Mouse (Mus musculus) neural tube, embryonic 15.5 days (tissue): Measurements from ENCODE around the gene Olfr744. TPM values are rescaled to one million over a fixed set of nuclear protein-coding genes. Genes with fewer than 3 reads are reported as not detected.
"Not testable (repeated sequence)": the region's sequence is repeated elsewhere in the genome, so short reads cannot be mapped to it uniquely, and the experiment has no call there.

Source experiments
- ATAC-seq: fragments of 200-750 bp; cut with Nextera tagmentation; 2 replicates; pipeline ENCODE4 v1.8.0; 2017; ENCODE audit warnings: mild to moderate bottlenecking, moderate TSS enrichment, moderate library complexity; ENCODE audit not compliant: low FRiP score
- H3K27ac ChIP-seq: fragments of 300-500 bp; sonication (generic); replicated peaks from 2 replicates; pipeline ENCODE4 v1.5.1; 2015; ENCODE audit warnings: mild to moderate bottlenecking, inconsistent platforms
- H3K27me3 ChIP-seq: fragments of 300-500 bp; sonication (generic); replicated peaks from 2 replicates; pipeline ENCODE4 v1.6.1; 2015; ENCODE audit warnings: inconsistent platforms
- H3K36me3 ChIP-seq: fragments of 300-500 bp; sonication (generic); 2 replicates; pipeline ENCODE4 v1.6.1; 2015; ENCODE audit warnings: inconsistent platforms
- H3K4me1 ChIP-seq: fragments of 300-500 bp; sonication (generic); 2 replicates; pipeline ENCODE4 v1.6.1; 2015; ENCODE audit warnings: inconsistent platforms
- H3K4me2 ChIP-seq: fragments of 300-500 bp; sonication (generic); 2 replicates; pipeline ENCODE4 v1.6.1; 2015; ENCODE audit warnings: inconsistent platforms, mild to moderate bottlenecking, moderate library complexity
- H3K4me3 ChIP-seq: fragments of 300-500 bp; sonication (generic); replicated peaks from 2 replicates; pipeline ENCODE4 v1.5.1; 2015; ENCODE audit warnings: mild to moderate bottlenecking, inconsistent platforms
- H3K9ac ChIP-seq: fragments of 300-500 bp; sonication (generic); replicated peaks from 2 replicates; pipeline ENCODE4 v1.6.1; 2015; ENCODE audit warnings: mild to moderate bottlenecking, inconsistent platforms
- H3K9me3 ChIP-seq: fragments of 300-500 bp; sonication (generic); replicated peaks from 2 replicates; pipeline ENCODE4 v1.6.1; 2016; ENCODE audit warnings: inconsistent platforms
- WGBS: fragments of 180-500 bp; shearing (Covaris S2); methylation state at CpG from one replicate; pipeline ENCODE4 v1.1.7; 2015; ENCODE audit warnings: mixed read lengths; 5-methylcytosine and 5-hydroxymethylcytosine counted together
- polyA plus RNA-seq: library from polyadenylated mRNA; unstranded; fragments of >200 nt; fragmentation: Nextera tagmentation; extraction: Ambion mirVana; gene quantifications from 2 replicates; pipeline ENCODE4 v1.2.1, GENCODE M21; 2015

Gene Olfr744
- polyA plus RNA-seq: not detected in 2 replicates

DNA sequence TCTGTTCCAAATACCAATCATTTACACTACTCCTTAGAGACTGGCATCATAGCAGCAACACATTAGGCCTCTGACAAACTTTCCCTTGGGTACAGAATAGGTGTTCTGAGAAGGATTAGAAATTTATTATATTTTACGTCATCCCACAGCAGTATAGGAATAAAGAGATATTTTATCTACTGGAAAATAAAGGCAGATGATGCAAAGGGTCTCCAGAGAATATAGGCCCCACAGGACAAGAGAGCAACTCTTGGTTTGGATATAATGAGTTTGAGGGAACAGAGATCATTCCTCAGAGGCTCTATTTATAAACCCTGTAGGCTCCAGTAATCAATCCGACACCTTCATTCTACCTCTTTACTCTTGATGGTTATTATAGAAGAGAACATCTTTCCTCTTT, at the start of gene Olfr744:
Gene Olfr744 (plus strand): TSS at position 301 of the 400 bp plus-strand sequence.
- Histone ChIP-seq H3K4me3 (no peak within 1 kb of the TSS), H3K9ac (no peak within 1 kb of the TSS), H3K36me3 (no peaks in the 10 kb centered on the region), H3K27me3 (no peaks in the 10 kb centered on the region), H3K9me3 (no peaks in the 10 kb centered on the region), H3K4me2 (no peak within 1 kb of the TSS), H3K27ac (no peak within 1 kb of the TSS), H3K4me1 (no peaks in the 10 kb centered on the region)
- WGBS: 95% methylated on average over 2 of the region's 2 CpGs
- no peak for ATAC-seq

DNA sequence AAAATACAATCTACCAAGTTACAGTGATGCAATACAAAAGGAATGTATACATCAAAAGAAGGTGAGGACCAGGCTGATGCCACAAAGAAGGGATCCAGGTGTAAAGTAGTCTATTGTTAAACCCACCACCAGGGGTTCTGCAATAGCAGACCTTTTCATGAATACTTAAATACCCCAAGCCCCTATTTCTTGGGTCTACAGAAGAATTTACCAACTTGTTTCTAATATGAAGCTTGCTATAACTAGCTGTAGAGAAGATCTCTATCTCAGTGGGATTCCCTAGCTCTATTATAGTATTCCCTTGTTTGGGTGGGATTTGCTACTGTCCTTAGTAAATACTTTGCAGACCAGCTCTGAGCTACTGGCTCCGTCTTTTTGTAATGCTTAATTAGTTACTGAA, 41.6 kb upstream of the Olfr744 start:
- not testable (repeated sequence) for H3K4me2 ChIP-seq, H3K4me3 ChIP-seq, H3K9me3 ChIP-seq, ATAC-seq, H3K27me3 ChIP-seq, H3K36me3 ChIP-seq, H3K27ac ChIP-seq, H3K4me1 ChIP-seq, H3K9ac ChIP-seq
- WGBS: 79% methylated on average over 1 of the region's 1 CpGs

DNA sequence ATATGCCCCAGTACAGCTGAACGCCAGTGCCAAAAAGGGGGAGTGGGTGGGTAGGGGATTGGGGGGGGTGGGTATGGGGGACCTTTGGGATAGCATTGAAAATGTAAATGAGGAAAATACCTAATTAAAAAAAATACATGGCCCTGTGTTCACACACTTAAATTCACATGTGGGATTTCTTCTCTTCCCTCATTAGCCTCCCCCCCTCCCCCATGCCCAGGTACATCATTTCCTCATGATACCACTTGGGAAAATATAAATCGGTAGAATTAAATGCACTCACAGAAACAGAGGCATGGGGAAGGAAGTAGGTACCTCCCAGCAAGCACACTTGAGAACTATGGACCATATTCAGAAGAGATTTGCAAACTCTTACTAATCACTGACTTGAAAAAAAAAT, 24.4 kb downstream of the Olfr744 start, which contains the start of gene Olfr745:
Gene Olfr745 (plus strand): TSS at position 301 of the 400 bp plus-strand sequence.
- no peak within 1 kb of the TSS for H3K4me3 ChIP-seq
- no peak within 1 kb of the TSS for H3K9ac ChIP-seq
- ATAC-seq: no peak
- no peaks in the 10 kb centered on the region for H3K4me1 ChIP-seq
- H3K27ac ChIP-seq: no peak within 1 kb of the TSS
- H3K36me3 ChIP-seq: no peaks in the 10 kb centered on the region
- H3K27me3 ChIP-seq: no peaks in the 10 kb centered on the region
- 88% methylated on average over 2 of the region's 2 CpGs for WGBS
- no peak within 1 kb of the TSS for H3K4me2 ChIP-seq
- H3K9me3 ChIP-seq: no peaks in the 10 kb centered on the region

DNA sequence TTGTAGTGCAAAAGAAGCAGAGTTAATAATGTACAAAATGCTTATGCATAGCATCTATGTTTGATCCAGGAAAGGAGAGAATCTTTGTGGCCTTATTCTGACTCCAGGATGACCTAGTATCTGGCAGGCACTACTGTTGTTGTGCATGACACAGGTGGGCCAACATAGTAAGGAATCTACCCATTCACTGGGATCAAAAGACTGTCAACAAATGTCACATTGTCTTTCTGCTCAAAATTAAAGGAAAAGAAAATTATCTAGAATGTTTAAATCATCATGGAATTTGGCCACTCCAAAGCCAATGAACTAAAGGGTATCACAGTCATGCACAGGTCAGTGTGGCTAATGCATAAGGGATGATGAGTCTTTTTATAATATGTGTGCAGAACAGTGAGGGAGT, 32.1 kb downstream of the Olfr744 start, which contains the start of gene Olfr746:
Gene Olfr746 (plus strand): TSS at position 301 of the 400 bp plus-strand sequence.
- Histone ChIP-seq H3K27ac (no peak within 1 kb of the TSS), H3K4me3 (no peak within 1 kb of the TSS), H3K9ac (no peak within 1 kb of the TSS), H3K4me1 (no peaks in the 10 kb centered on the region), H3K36me3 (no peaks in the 10 kb centered on the region), H3K27me3 (no peaks in the 10 kb centered on the region), H3K4me2 (no peak within 1 kb of the TSS), H3K9me3 (no peaks in the 10 kb centered on the region)
- no peak for ATAC-seq

Other genes starting within 250 kb of the Olfr744 start
- gene Olfr736, start 233.7 kb upstream of the Olfr744 start, polyA plus RNA-seq: not detected in 2 replicates
- not detected in 2 replicates for gene Olfr738, start 207.3 kb upstream of the Olfr744 start, polyA plus RNA-seq
- gene Olfr739, start 196.3 kb upstream of the Olfr744 start, polyA plus RNA-seq: not detected in 2 replicates
- gene Olfr740, start 169.3 kb upstream of the Olfr744 start, polyA plus RNA-seq: not detected in 2 replicates
- gene Olfr741, start 142.1 kb upstream of the Olfr744 start, polyA plus RNA-seq: not detected in 2 replicates
- gene Olfr742, start 111.3 kb upstream of the Olfr744 start, polyA plus RNA-seq: not detected in 2 replicates
- not detected in 2 replicates for gene Olfr743, start 93.0 kb upstream of the Olfr744 start, polyA plus RNA-seq
- gene Olfr745, start 24.5 kb downstream of the Olfr744 start, polyA plus RNA-seq: not detected in 2 replicates
- not detected in 2 replicates for gene Olfr746, start 32.2 kb downstream of the Olfr744 start, polyA plus RNA-seq
- not detected in 2 replicates for gene Olfr747, start 78.3 kb downstream of the Olfr744 start, polyA plus RNA-seq
- gene Olfr748, start 92.5 kb downstream of the Olfr744 start, polyA plus RNA-seq: not detected in 2 replicates
- gene Olfr749, start 130.2 kb downstream of the Olfr744 start, polyA plus RNA-seq: not detected in 2 replicates
- 114 and 119 TPM in 2 replicates for gene Ttc5, start 170.6 kb downstream of the Olfr744 start, polyA plus RNA-seq
- gene Ccnb1ip1, start 192.9 kb downstream of the Olfr744 start, polyA plus RNA-seq: not detected in 2 replicates
- 43.6 and 48.7 TPM in 2 replicates for gene Parp2, start 193.0 kb downstream of the Olfr744 start, polyA plus RNA-seq